Mouse (Mus musculus) liver, embryonic 18 days (tissue): ENCODE results near the gene Neurod1. TPM values are rescaled to one million over a fixed set of nuclear protein-coding genes. Genes with fewer than 3 reads are reported as not detected.

Experiments
- polyA plus RNA-seq: library from polyadenylated mRNA; depleted of rRNA; stranded (reverse); fragments of >200 nt; gene quantifications from 2 replicates; pipeline ENCODE4 v1.2.3, GENCODE M21; 2012; rRNA removed

The Neurod1 gene
- polyA plus RNA-seq: 0.01 TPM in 1 of 2 replicates, not detected in the other

GRCm38 (mm10) chr2:79456575-79457349 is at the start of gene Neurod1, which contains the start of gene Cerkl:
Gene Neurod1 (minus strand): TSS chr2:79456751.
Gene Cerkl (minus strand): TSS chr2:79456785.

Other genes with a start within 250 kb of the Neurod1 start
- gene Itga4, start 201.3 kb downstream of the Neurod1 start, polyA plus RNA-seq: 9.3 and 10.2 TPM in 2 replicates
- gene Cerkl, start within 50 bp of the Neurod1 start, polyA plus RNA-seq: 4.2 and 5.0 TPM in 2 replicates
- gene Itprid2, start 178.6 kb upstream of the Neurod1 start, polyA plus RNA-seq: 2.6 TPM in 2 replicates